Mouse (Mus musculus): ENCODE measurements around the gene Padi3. TPM values are rescaled to one million over a fixed set of nuclear protein-coding genes. Genes with fewer than 3 reads are reported as not detected.

The Padi3 gene
- polyA plus RNA-seq, 1 experiment from 2014 or later = 0.28 TPM

DNA sequence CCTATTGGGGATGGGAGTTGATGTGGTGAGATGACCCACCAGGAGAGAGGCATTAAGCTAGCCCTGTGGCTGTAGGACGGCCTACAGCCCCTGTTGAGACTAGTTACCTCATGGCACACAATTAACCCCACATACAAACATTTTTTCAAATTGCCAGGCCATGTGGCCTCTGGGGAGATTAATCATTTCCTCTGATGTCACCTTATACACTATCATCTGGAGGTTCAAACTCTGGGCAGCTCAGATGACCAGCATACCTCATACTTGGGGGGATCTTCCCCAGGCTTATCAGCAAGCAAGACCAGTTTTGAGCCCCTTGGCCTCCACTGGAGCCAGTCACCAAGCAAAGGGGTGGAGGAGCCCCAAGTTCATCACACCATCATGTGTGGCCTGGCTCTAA is 32.5 kb upstream of the Padi3 start:
- H3K4me2 ChIP-seq = no peak overlapping the region
- H3K27ac ChIP-seq = no peak overlapping the region
- H3K9me3 ChIP-seq = no peaks in the 10 kb centered on the region
- H3K27me3 ChIP-seq = no peaks in the 10 kb centered on the region
- WGBS = 70% methylated on average over 1 of the region's 1 CpGs
- H3K4me1 ChIP-seq (replicated peaks) = peaks cover 23% of the 10 kb centered on the region
- no peak overlapping the region for H3K4me3 ChIP-seq (replicated peaks)
- H3K36me3 ChIP-seq = no peaks in the 10 kb centered on the region
- no peak overlapping the region for H3K9ac ChIP-seq (replicated peaks)
- no peak for ATAC-seq (ENCODE audit: insufficient number of reproducible peaks, insufficient read depth, low FRiP score, low TSS enrichment, low read depth)

DNA sequence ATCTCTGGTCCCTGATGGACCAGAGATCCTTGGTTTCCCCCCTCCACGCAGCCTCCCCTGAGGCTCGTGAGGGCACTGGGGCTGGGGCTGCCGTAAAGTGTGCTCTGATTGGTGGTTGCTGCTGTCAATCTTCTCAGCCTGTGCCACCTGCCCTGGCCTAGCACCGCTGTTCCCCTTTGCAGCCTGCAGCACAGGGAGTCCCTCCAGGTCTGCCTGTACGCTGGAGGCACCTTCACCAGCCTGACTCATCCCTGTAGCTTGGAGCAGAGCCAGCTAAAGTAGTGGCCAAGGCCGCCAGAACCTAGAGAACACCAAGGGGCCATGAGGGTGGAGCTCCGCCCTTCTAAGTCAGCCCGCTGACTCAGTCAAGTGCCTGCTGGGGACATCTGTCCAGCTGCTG is 27.4 kb upstream of the Padi3 start:
- no peak overlapping the region for H3K27ac ChIP-seq
- 22% methylated on average over 8 of the region's 8 CpGs for WGBS
- no peak overlapping the region for H3K4me3 ChIP-seq (replicated peaks)
- H3K4me1 ChIP-seq (replicated peaks) = peaks cover 35% of the 10 kb centered on the region
- H3K9ac ChIP-seq (replicated peaks) = no peak overlapping the region
- ATAC-seq (ENCODE audit: insufficient number of reproducible peaks, insufficient read depth, low FRiP score, low TSS enrichment, low read depth) = no peak
- no peaks in the 10 kb centered on the region for H3K9me3 ChIP-seq
- peaks cover 12% of the 10 kb centered on the region; the same call in 1 of the 2 replicates for H3K27me3 ChIP-seq
- no peaks in the 10 kb centered on the region for H3K36me3 ChIP-seq
- H3K4me2 ChIP-seq = no peak overlapping the region

- H3K27me3 ChIP-seq = peaks cover 15% of the 10 kb centered on the region
- H3K4me3 ChIP-seq (replicated peaks) = no peak overlapping the region
- no peaks in the 10 kb centered on the region for H3K36me3 ChIP-seq
- 0 out of 2 replicates have a peak overlapping the region, but pooled peaks have one; percentile 8 for H3K9ac ChIP-seq (replicated peaks)
- H3K4me1 ChIP-seq (replicated peaks) = peaks cover 33% of the 10 kb centered on the region
- H3K4me2 ChIP-seq = no peak overlapping the region
- H3K9me3 ChIP-seq = no peaks in the 10 kb centered on the region
- WGBS = 68% methylated on average over 11 of the region's 11 CpGs
- ATAC-seq (ENCODE audit: insufficient number of reproducible peaks, insufficient read depth, low FRiP score, low TSS enrichment, low read depth) = no peak
- H3K27ac ChIP-seq = no peak overlapping the region
Measured at GRCm38 (mm10) chr4:140836208-140836866, 25.9 kb upstream of the Padi3 start.

GRCm38 (mm10) chr4:140835682-140836081 is 25.2 kb upstream of the Padi3 start:
- no peak overlapping the region for H3K9ac ChIP-seq (replicated peaks)
- peaks cover 16% of the 10 kb centered on the region for H3K27me3 ChIP-seq
- H3K36me3 ChIP-seq = no peaks in the 10 kb centered on the region
- no peaks in the 10 kb centered on the region for H3K9me3 ChIP-seq
- H3K4me3 ChIP-seq (replicated peaks) = no peak overlapping the region
- no peak for ATAC-seq (ENCODE audit: insufficient number of reproducible peaks, insufficient read depth, low FRiP score, low TSS enrichment, low read depth)
- peak overlapping the region; percentile 35 for H3K4me2 ChIP-seq
- H3K27ac ChIP-seq = no peak overlapping the region
- WGBS = 1% methylated on average over 10 of the region's 10 CpGs
- peaks cover 33% of the 10 kb centered on the region for H3K4me1 ChIP-seq (replicated peaks)

DNA sequence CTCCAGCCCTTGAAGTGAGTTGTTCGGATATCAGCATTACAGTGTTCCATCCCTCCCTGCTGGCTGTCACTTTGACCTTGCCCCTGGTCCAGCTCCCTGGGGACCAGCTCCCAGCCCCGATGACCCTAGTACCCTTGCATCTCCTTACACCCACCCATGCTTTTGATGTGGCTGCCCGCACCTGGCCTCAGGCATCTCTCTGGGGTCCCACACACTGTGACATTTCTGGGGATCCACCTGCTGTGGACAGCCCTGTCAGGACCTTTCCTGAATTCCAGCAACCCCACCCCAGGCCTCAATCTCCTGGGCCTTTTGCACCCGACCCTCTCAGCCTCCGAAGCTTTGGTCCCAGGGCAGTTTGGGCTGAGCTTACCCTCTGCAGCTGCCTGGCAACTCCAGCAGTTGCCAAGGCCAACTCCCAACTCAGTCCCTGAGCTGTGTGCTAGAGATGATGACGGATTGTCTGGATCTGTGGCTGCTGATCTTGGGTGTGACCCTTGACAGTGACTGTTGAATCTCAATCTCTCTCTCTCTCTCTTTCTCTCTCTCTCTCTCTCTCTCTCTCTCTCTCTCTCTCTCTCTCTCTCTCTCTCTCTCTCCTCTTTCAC is 24.0 kb upstream of the Padi3 start:
- H3K36me3 ChIP-seq = no peaks in the 10 kb centered on the region
- H3K4me1 ChIP-seq (replicated peaks) = peaks cover 33% of the 10 kb centered on the region
- no peak overlapping the region for H3K9ac ChIP-seq (replicated peaks)
- H3K9me3 ChIP-seq = no peaks in the 10 kb centered on the region
- no peak overlapping the region for H3K4me3 ChIP-seq (replicated peaks)
- ATAC-seq (ENCODE audit: insufficient number of reproducible peaks, insufficient read depth, low FRiP score, low TSS enrichment, low read depth) = no peak
- H3K4me2 ChIP-seq = no peak overlapping the region
- WGBS = 66% methylated on average over 6 of the region's 6 CpGs
- peaks cover 18% of the 10 kb centered on the region for H3K27me3 ChIP-seq
- H3K27ac ChIP-seq = no peak overlapping the region

DNA sequence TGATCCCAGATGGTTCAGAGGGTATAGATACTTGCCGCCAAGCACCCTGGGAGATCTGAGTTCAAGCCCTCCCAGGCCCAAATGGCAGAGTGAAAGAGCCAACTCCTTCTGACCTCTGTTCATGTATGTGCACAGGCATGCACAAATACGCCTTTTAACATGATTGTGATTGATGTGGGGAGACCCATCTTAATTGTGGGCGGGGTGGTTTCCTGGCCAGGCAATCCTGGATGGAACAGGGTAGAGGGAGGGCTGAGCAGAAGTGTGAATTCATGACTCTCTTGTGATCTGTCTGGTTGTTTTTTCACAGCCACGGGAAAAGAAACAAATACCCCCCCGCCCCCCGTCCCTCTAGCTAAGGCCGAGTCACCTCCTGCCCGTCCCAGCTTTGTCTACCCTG is 22.4 kb upstream of the Padi3 start:
- H3K27ac ChIP-seq = no peak overlapping the region
- WGBS = 45% methylated on average over 8 of the region's 8 CpGs
- no peaks in the 10 kb centered on the region for H3K36me3 ChIP-seq
- H3K4me2 ChIP-seq = no peak overlapping the region
- no peak overlapping the region for H3K4me3 ChIP-seq (replicated peaks)
- ATAC-seq (ENCODE audit: insufficient number of reproducible peaks, insufficient read depth, low FRiP score, low TSS enrichment, low read depth) = no peak
- H3K9me3 ChIP-seq = no peaks in the 10 kb centered on the region
- H3K9ac ChIP-seq (replicated peaks) = peak overlapping the region; percentile 27; the same call in 1 of the 2 replicates
- peaks cover 21% of the 10 kb centered on the region for H3K27me3 ChIP-seq
- peaks cover 30% of the 10 kb centered on the region for H3K4me1 ChIP-seq (replicated peaks)

DNA sequence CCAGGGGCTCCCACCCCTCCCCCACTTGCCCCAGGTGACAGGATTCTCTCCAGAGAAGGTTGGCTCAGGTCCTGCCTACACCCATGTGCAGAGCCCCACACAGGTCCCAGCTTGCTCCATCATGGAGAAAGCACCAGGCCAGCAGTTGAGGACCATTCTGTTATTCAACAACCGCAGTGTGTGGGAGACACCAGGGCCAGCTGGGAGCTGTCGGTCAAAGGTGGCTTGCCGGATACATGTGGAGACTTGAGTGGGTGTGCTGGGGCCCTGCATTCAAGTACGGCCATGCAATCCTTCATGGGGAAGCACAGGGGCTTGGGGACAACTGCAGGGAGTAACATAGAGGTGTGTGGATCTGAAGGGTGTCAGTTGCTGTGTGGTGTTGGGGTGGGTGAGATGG is 21.4 kb upstream of the Padi3 start:
- no peak overlapping the region for H3K4me3 ChIP-seq (replicated peaks)
- no peak for ATAC-seq (ENCODE audit: insufficient number of reproducible peaks, insufficient read depth, low FRiP score, low TSS enrichment, low read depth)
- WGBS = 82% methylated on average over 4 of the region's 4 CpGs
- H3K27ac ChIP-seq = no peak overlapping the region
- H3K9me3 ChIP-seq = no peaks in the 10 kb centered on the region
- peaks cover 19% of the 10 kb centered on the region for H3K27me3 ChIP-seq
- no peak overlapping the region for H3K9ac ChIP-seq (replicated peaks)
- H3K4me2 ChIP-seq = no peak overlapping the region
- peaks cover 28% of the 10 kb centered on the region for H3K4me1 ChIP-seq (replicated peaks)
- H3K36me3 ChIP-seq = no peaks in the 10 kb centered on the region

- H3K27me3 ChIP-seq = peaks cover 12% of the 10 kb centered on the region; the same call in 1 of the 2 replicates
- H3K9ac ChIP-seq (replicated peaks) = no peak overlapping the region
- H3K36me3 ChIP-seq = no peaks in the 10 kb centered on the region
- H3K4me3 ChIP-seq (replicated peaks) = no peak overlapping the region
- no peak for ATAC-seq (ENCODE audit: insufficient number of reproducible peaks, insufficient read depth, low FRiP score, low TSS enrichment, low read depth)
- no peaks in the 10 kb centered on the region for H3K4me1 ChIP-seq (replicated peaks)
- H3K4me2 ChIP-seq = no peak overlapping the region
- no peak overlapping the region for H3K27ac ChIP-seq
- H3K9me3 ChIP-seq = peaks cover 25% of the 10 kb centered on the region
- WGBS = 64% methylated on average over 3 of the region's 3 CpGs
Measured at GRCm38 (mm10) chr4:140827237-140827636, 16.8 kb upstream of the Padi3 start.

DNA sequence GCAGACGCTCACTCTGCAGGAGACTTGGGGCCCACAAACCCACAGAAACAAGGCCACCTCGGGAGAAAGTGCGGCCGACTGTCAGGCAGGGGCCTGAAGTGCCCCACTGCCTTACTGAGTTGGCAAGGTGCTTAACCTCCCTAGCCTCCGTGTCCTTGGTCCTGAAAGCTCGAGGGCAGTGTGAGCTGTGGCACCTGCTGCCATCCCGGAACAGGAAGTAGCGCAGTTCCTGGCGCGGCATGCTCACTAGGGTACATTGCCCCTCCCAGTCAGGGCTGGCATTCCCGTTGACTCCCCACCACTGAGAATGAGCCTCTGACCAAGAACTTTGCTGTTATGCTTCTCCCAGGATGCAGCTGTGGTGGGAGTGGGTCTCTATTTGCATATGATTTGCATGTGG is 15.5 kb upstream of the Padi3 start:
- no peak for ATAC-seq (ENCODE audit: insufficient number of reproducible peaks, insufficient read depth, low FRiP score, low TSS enrichment, low read depth)

DNA sequence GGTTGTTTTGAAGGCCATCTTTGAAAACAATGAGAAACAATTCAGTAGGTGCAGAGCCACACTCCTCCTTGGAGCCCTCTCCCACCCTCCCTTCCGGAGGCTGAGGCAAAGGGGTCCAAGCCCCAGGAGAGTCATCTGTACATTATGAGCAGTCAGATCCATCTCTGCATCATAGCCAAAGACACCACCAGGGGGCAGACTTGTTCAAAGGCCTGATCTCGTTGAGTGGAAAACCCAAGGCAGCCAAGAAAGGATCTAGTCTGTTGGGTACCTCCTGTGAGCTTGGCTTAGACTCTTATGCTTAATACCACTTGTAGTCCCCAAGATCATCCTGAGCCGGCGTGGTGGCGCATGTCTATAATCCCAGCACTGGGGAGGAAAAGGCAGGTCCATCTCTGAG is 11.5 kb upstream of the Padi3 start:
- ATAC-seq (ENCODE audit: insufficient number of reproducible peaks, insufficient read depth, low FRiP score, low TSS enrichment, low read depth) = no peak
- WGBS = 75% methylated on average over 5 of the region's 5 CpGs

More for the DNA sequence above, 15.5 kb upstream of the Padi3 start:
- H3K27me3 ChIP-seq = 0 out of 2 replicates have a peak, but pooled peaks cover 9% of the 10 kb centered on the region
- no peak overlapping the region for H3K27ac ChIP-seq
- peaks cover 29% of the 10 kb centered on the region for H3K9me3 ChIP-seq
- H3K4me3 ChIP-seq (replicated peaks) = no peak overlapping the region
- no peak overlapping the region for H3K4me2 ChIP-seq
- WGBS = 57% methylated on average over 11 of the region's 11 CpGs
- no peak overlapping the region for H3K9ac ChIP-seq (replicated peaks)
- H3K4me1 ChIP-seq (replicated peaks) = no peaks in the 10 kb centered on the region
- H3K36me3 ChIP-seq = no peaks in the 10 kb centered on the region

DNA sequence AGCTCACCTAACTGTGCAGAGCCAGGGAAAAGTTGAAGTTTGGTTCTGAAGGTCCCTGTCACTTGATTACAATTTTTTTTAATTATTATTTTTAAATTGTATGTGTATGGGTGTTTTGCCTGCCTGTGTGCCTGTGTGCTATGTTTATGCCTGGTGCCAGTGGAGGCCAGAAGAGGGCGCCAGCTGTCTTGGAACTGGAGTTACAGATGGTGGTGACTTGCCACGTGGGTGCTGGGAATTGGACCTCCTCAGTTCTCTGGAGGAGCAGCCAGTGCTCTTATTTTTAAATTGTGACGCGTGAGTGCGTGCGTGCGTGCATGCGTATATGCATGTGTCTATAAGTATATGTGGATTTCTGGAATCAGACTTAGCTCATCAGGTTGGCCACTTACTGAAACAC is 7.0 kb upstream of the Padi3 start:
- ATAC-seq (ENCODE audit: insufficient number of reproducible peaks, insufficient read depth, low FRiP score, low TSS enrichment, low read depth) = no peak
- no peak overlapping the region for H3K4me2 ChIP-seq
- no peak overlapping the region for H3K9ac ChIP-seq (replicated peaks)
- WGBS = 93% methylated on average over 8 of the region's 8 CpGs
- H3K27me3 ChIP-seq = no peaks in the 10 kb centered on the region
- no peak overlapping the region for H3K27ac ChIP-seq
- peaks cover 31% of the 10 kb centered on the region for H3K4me1 ChIP-seq (replicated peaks)
- H3K4me3 ChIP-seq (replicated peaks) = no peak overlapping the region
- 0 out of 2 replicates have a peak, but pooled peaks cover 6% of the 10 kb centered on the region for H3K9me3 ChIP-seq
- no peaks in the 10 kb centered on the region for H3K36me3 ChIP-seq

More for the DNA sequence above, 11.5 kb upstream of the Padi3 start:
- no peaks in the 10 kb centered on the region for H3K36me3 ChIP-seq
- no peak overlapping the region for H3K4me3 ChIP-seq (replicated peaks)
- H3K4me2 ChIP-seq = no peak overlapping the region
- no peaks in the 10 kb centered on the region for H3K27me3 ChIP-seq
- H3K27ac ChIP-seq = no peak overlapping the region
- no peaks in the 10 kb centered on the region for H3K4me1 ChIP-seq (replicated peaks)
- H3K9ac ChIP-seq (replicated peaks) = no peak overlapping the region
- peaks cover 29% of the 10 kb centered on the region for H3K9me3 ChIP-seq

All from limb, embryonic 12.5 days (tissue).